9 mouse cellular contexts compared by ENCODE assay signal in genomic region chr4:132420471-132420870, GRCm38 (mm10). TPM values are rescaled to one million over a fixed set of nuclear protein-coding genes. Genes with fewer than 3 reads are reported as not detected.
A peak's percentile ranks its signal among the peaks of the same experiment; 100 is the strongest.
DNase-seq lines count a peak whose midpoint lies in the region; ATAC-seq and TF ChIP-seq lines count a peak whose summit lies in the region.
"Had no signal": no experiment of that assay in that cellular context is flagged by ENCODE, and none has a peak within 500 bp of the region (broad histone marks: within the 10 kb centered on the region; RNA-seq: fewer than 3 reads in every experiment).

No protein-coding gene starts in this region.

- DNase-seq in lung, embryonic 14.5 days = no peak
- DNase-seq in lung, postnatal 10 days = no peak
- DNase-seq in limb, embryonic 10.5 days (ENCODE audit: low spot score) = no peak
- no peak for DNase-seq in frontal cortex, postnatal 10 days (ENCODE audit: low spot score in 2 of 2)
- no peak for DNase-seq in ovary, postnatal 36 days (ENCODE audit: low spot score)
- no peak for DNase-seq in frontal cortex, adult 2 months (ENCODE audit: extremely low spot score in 1 of 2, low spot score in 1 of 2)
- DNase-seq: cerebellum, adult 8-10 months had no signal

- H3K27ac ChIP-seq in lung, embryonic 14.5 days (ENCODE audit: low read depth) = no peak overlapping the region
- peak overlapping the region; percentile 81 for H3K27ac ChIP-seq in embryonic fibroblast, embryonic 13.5 days (ENCODE audit: insufficient read depth, low read length)
- no peak overlapping the region for H3K27ac ChIP-seq in limb, embryonic 10.5 days
- no peak overlapping the region for H3K27ac ChIP-seq in neural tube, embryonic 15.5 days (replicated peaks)

- H3K27me3 ChIP-seq in lung, embryonic 14.5 days (ENCODE audit: insufficient read depth, low read length) = no peaks in the 10 kb centered on the region
- H3K27me3 ChIP-seq in limb, embryonic 10.5 days (ENCODE audit: low read depth, poor library complexity, severe bottlenecking) = no peaks in the 10 kb centered on the region
- H3K27me3 ChIP-seq in neural tube, embryonic 15.5 days (replicated peaks) = no peaks in the 10 kb centered on the region

- H3K4me2 ChIP-seq in lung, embryonic 14.5 days = peak overlapping the region; percentile 56
- H3K4me2 ChIP-seq in neural tube, embryonic 15.5 days = peak overlapping the region; percentile 85

- TF ChIP-seq POLR2A in embryonic fibroblast, embryonic 13.5 days (IDR thresholded peaks at IDR 0.05; ENCODE audit: low read depth, low read length) = no peak

- 77% methylated on average over 5 of the region's 5 CpGs for WGBS in lung, embryonic 14.5 days
- 86% methylated on average over 5 of the region's 5 CpGs for WGBS in limb, embryonic 10.5 days
- WGBS in neural tube, embryonic 15.5 days = 68% methylated on average over 5 of the region's 5 CpGs

- H3K4me3 ChIP-seq in lung, embryonic 14.5 days (ENCODE audit: low read depth, low read length) = peak overlapping the region; percentile 81
- peak overlapping the region; percentile 28; the same call in 1 of the 2 replicates for H3K4me3 ChIP-seq in embryonic fibroblast, embryonic 13.5 days (ENCODE audit: insufficient read depth, low read length)
- peak overlapping the region; percentile 80 for H3K4me3 ChIP-seq in limb, embryonic 10.5 days
- peak overlapping the region; percentile 91; the same call in 1 of the 2 replicates for H3K4me3 ChIP-seq in neural tube, embryonic 15.5 days (replicated peaks)

- H3K9ac ChIP-seq in lung, embryonic 14.5 days = peak overlapping the region; percentile 82; the same call in 1 of the 2 replicates
- H3K9ac ChIP-seq in neural tube, embryonic 15.5 days (replicated peaks) = no peak overlapping the region

- TF ChIP-seq CTCF in lung, embryonic 14.5 days (IDR thresholded peaks at IDR 0.05; ENCODE audit: low read depth) = no peak
- no peak for TF ChIP-seq CTCF in embryonic fibroblast, embryonic 13.5 days (IDR thresholded peaks at IDR 0.05; ENCODE audit: borderline replicate concordance, insufficient read depth, low read length)

- H3K4me1 ChIP-seq in lung, embryonic 14.5 days (ENCODE audit: insufficient read depth) = peaks cover 6% of the 10 kb centered on the region; the same call in 1 of the 2 replicates
- H3K4me1 ChIP-seq in embryonic fibroblast, embryonic 13.5 days (ENCODE audit: control insufficient read depth, insufficient read depth, low read length) = peaks cover 5% of the 10 kb centered on the region; the same call in 1 of the 2 replicates
- peaks cover 17% of the 10 kb centered on the region for H3K4me1 ChIP-seq in limb, embryonic 10.5 days
- H3K4me1 ChIP-seq in neural tube, embryonic 15.5 days = peaks cover 21% of the 10 kb centered on the region

- ATAC-seq in lung, embryonic 14.5 days (ENCODE audit: insufficient read depth) = no peak
- no peak for ATAC-seq in neural tube, embryonic 15.5 days (ENCODE audit: low FRiP score)

- H3K9me3 ChIP-seq in lung, embryonic 14.5 days (ENCODE audit: low read depth, low read length) = no peaks in the 10 kb centered on the region
- no peaks in the 10 kb centered on the region for H3K9me3 ChIP-seq in limb, embryonic 10.5 days (replicated peaks)
- H3K9me3 ChIP-seq in neural tube, embryonic 15.5 days (replicated peaks) = no peaks in the 10 kb centered on the region

- no peaks in the 10 kb centered on the region for H3K36me3 ChIP-seq in lung, embryonic 14.5 days (ENCODE audit: insufficient read depth)
- H3K36me3 ChIP-seq in limb, embryonic 10.5 days = peaks cover 9% of the 10 kb centered on the region
- no peaks in the 10 kb centered on the region for H3K36me3 ChIP-seq in neural tube, embryonic 15.5 days

RNA-seq across cellular contexts. Expression of gene Phactr4, which starts 1.8 kb away (rescaled TPM):
- polyA plus RNA-seq in lung, embryonic 14.5 days (2014; fragmentation: Nextera tagmentation; extraction: Ambion mirVana) = 23.3 and 23.9 TPM in 2 replicates
- 28.5 and 33.5 TPM in 2 replicates for polyA plus RNA-seq in embryonic fibroblast, embryonic 13.5 days (2011; ENCODE audit: insufficient read length, low read depth, missing spikeins)
- 22.8 and 27.9 TPM in 2 replicates for polyA plus RNA-seq in limb, embryonic 10.5 days (2016; fragmentation: Nextera tagmentation; extraction: Ambion mirVana)
- polyA plus RNA-seq in neural tube, embryonic 15.5 days (2015; fragmentation: Nextera tagmentation; extraction: Ambion mirVana) = 6.5 and 8.5 TPM in 2 replicates
- polyA plus RNA-seq in frontal cortex, adult 2 months (2012; rRNA removed) = 6.3 and 7.2 TPM in 2 replicates

RNA-seq across cellular contexts. Expression of gene Med18, which starts 43.2 kb away (rescaled TPM):
- polyA plus RNA-seq in lung, embryonic 14.5 days (2014; fragmentation: Nextera tagmentation; extraction: Ambion mirVana) = 20.0 and 20.1 TPM in 2 replicates
- polyA plus RNA-seq in embryonic fibroblast, embryonic 13.5 days (2011; ENCODE audit: insufficient read length, low read depth, missing spikeins) = 7.1 and 10.4 TPM in 2 replicates
- polyA plus RNA-seq in limb, embryonic 10.5 days (2016; fragmentation: Nextera tagmentation; extraction: Ambion mirVana) = 37.2 and 40.6 TPM in 2 replicates
- polyA plus RNA-seq in neural tube, embryonic 15.5 days (2015; fragmentation: Nextera tagmentation; extraction: Ambion mirVana) = 13.9 and 16.9 TPM in 2 replicates
- polyA plus RNA-seq in frontal cortex, adult 2 months (2012; rRNA removed) = 6.2 and 6.7 TPM in 2 replicates

Comparison
In these comparisons a context has a peak if more than half of its experiments do, and no peak if none do; other contexts are left out.
1. H3K4me3 ChIP-seq: peak in every context shown above with its lines; median percentile 91 in neural tube, embryonic 15.5 days; 81 in lung, embryonic 14.5 days; 80 in limb, embryonic 10.5 days; 28 in embryonic fibroblast, embryonic 13.5 days.